Mouse (Mus musculus) cerebellum, postnatal 36 days (tissue): ENCODE measurements around the gene Slc25a28.

Experiments used
- DNase-seq, 2 experiments: peaks; one replicate each; pipeline ENCODE4 v3.0.0; 2021 to 2022; ENCODE audit warnings: mixed read lengths in 2 of 2

Slc25a28 gene

GRCm38 (mm10) chr19:43674730-43675524 lies at the start of gene Slc25a28:
Gene Slc25a28 (minus strand): TSS chr19:43674881.
- peak; percentile 97 to 99 for DNase-seq

- DNase-seq = no peak
Observed at GRCm38 (mm10) chr19:43724194-43724593, 49.5 kb upstream of the Slc25a28 start.

- no peak for DNase-seq
Observed at GRCm38 (mm10) chr19:43723501-43723900, 48.8 kb upstream of the Slc25a28 start.

GRCm38 (mm10) chr19:43722891-43723290 lies 48.2 kb upstream of the Slc25a28 start:
- no peak for DNase-seq

GRCm38 (mm10) chr19:43720061-43720460 lies 45.4 kb upstream of the Slc25a28 start:
- no peak for DNase-seq

- DNase-seq = no peak
Observed at GRCm38 (mm10) chr19:43711971-43712370, 37.3 kb upstream of the Slc25a28 start.

DNA sequence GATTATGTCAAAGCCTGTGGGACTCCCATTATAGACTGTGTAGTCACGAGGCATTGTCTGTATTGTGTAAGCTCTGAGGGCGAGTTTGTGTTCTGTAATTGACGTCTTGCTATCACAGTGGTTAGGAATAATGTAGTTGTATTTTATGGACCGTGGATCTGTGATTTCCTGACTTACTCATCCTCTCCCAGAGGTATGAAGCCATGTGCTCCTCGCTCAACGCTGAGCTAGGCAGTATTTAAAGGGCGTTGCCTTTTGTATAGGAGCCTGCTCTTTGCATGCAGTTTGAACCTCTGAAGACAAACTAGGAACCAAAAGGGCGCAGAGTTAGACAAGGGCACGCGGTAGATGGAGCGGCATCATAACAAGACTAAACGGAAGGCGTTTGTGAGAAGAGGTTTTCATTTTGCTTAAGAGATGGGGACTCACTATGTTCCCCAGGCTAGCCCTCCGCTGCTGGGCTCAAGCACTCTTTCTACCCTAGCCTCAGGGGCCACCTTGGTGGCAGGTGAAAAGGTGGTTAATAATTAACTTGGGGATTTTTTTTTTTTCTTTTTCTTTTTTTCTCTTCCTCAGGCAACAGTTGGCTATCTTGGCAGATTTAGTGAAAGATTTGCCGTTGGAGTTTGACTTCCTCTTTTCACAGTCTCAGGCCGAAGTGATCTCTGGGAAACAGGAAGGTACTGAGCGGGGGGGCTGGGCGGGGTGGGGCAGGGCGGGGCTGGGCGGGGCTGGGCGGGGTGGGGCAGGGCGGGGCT lies 36.7 kb upstream of the Slc25a28 start:
- no peak for DNase-seq

DNA sequence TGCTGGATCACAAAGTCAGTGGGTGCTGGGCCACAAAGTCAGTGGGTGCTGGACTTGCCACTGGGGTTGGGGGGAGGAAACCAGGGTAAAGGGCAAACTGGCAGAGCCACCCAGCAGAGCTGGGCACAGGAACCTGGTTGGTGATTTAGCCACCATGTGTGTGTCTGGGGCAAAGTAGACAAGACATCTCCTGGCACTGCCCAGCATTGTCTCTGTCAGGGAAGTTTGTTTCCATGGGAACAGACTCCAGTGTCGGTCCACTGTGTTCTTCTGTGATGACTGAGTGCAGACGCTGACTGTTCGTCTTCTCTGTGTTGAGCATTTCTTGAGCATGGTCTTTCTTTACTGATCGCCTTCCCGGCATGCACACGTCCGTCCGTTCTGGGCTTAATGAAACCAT lies 34.6 kb upstream of the Slc25a28 start:
- no peak for DNase-seq

DNA sequence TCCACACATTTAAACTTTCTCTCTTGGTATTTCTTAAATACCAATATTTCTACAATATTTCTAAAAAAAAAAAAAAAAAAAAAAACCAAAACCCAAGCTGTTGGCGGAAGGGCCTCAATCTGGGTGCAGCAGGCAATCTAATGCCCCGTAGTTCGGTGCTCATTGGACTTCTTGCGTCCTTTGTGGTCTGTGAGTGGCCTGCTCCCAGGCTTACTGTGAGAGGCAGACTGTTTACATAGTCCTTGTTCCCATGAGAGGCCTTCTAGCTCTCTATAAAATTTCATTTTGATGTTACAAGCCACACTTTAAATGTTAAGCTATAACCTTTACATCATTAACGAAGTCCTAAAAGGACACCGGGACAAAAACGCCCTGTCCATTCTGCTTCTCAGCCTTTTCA lies 33.5 kb upstream of the Slc25a28 start:
- DNase-seq = no peak

GRCm38 (mm10) chr19:43704787-43705497 lies 30.3 kb upstream of the Slc25a28 start:
- DNase-seq = no peak

GRCm38 (mm10) chr19:43704211-43704610 lies 29.5 kb upstream of the Slc25a28 start:
- DNase-seq = no peak

DNA sequence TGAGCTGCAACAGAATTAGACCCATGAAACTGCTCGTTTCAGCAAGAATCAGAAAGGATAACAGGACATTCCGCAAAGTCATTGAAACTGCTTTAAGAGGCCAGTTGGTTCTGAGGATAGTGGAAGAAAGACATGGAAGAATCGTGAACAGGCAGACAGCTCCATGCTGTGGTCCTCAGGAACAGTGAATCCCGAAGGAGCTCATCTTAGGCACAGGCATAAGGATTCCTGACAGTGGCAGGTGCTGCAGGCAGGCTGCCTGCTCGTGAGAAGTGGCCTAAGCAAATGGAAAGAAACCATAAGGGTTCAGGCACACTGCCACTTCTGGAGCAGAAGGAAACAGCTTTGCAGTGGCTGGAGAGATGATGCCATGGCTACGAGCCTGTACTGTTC lies 25.1 kb upstream of the Slc25a28 start:
- DNase-seq = no peak

DNA sequence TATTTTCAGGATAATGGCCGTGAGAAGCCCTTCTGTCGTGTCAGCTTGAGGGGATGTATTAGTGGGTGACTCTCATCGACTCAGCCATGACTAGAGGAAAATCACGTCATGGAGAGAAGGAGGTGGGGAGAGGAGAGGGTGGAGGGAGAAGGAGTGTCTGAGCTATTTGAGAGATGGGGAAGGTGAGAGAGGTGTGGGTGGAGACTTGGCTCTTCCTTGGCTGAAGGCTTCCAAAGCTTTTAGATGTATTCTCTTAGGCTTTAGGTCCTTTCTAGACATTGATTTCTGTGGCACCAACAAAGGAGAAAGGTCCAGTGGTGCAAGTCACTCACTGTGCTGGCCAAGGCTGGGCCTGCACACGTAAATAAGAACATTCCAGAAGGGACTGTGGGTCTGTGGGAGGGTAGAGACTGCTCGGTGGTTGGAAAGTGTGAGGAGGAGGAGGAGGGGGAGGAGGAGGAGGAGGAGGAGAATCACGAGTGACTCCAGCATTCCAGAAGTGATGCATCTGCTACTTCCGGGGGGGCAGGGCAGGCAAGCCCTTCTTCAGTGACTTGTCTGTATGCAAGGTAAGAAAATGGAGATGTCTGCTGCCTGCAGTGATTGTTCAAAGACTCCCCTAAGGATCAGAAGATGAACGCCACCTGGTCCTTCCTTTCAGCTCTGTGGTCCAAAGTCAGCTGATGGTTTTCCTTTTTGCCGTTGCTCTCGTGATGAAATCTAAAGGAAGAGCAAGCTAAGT lies 24.5 kb upstream of the Slc25a28 start:
- DNase-seq = no peak

DNA sequence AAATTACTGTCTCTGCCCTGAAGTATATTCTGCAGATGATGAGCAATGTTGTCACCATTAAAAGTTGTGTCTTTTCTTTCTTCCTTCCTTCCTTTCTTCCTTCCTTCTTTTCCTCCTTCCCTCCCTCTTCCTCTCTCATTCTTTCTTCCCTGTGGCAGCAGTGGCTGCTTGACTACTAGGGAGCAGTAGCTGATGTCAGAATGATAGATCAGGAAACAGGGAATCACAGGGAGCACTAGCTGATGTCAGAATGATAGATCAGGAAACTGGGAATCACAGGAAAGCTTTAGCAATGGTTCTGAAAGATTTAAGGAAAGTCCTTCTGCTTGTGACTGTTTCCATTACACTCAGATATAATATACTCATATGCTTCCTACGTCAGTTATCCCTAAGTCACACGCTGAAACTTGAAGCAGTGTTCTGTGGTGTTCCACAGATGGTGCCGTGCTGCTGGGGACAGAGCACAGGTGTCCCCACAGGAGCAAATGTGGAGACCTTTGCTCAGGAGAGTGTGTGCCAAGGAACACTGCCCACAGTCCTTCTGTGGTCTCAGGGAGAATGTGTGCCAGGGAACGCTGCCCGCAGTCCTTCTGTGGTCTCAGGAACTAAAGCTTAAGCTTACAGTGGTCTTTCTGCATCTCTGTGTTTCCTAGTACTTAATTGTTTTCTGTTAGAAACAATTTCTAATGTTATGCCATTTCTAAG lies 23.1 kb upstream of the Slc25a28 start:
- DNase-seq = peak in 1 of 2 experiments; percentile 25

- no peak for DNase-seq
Observed at GRCm38 (mm10) chr19:43695514-43695964, 20.9 kb upstream of the Slc25a28 start.

GRCm38 (mm10) chr19:43692815-43693214 lies 18.1 kb upstream of the Slc25a28 start:
- DNase-seq = no peak

- DNase-seq = peak; percentile 95 to 96
Observed at GRCm38 (mm10) chr19:43689419-43690246, 15.0 kb upstream of the Slc25a28 start, which contains the start of gene Entpd7. Gene Entpd7 (plus strand): TSS chr19:43689672.

GRCm38 (mm10) chr19:43681541-43681940 lies 6.9 kb upstream of the Slc25a28 start:
- DNase-seq = no peak

DNA sequence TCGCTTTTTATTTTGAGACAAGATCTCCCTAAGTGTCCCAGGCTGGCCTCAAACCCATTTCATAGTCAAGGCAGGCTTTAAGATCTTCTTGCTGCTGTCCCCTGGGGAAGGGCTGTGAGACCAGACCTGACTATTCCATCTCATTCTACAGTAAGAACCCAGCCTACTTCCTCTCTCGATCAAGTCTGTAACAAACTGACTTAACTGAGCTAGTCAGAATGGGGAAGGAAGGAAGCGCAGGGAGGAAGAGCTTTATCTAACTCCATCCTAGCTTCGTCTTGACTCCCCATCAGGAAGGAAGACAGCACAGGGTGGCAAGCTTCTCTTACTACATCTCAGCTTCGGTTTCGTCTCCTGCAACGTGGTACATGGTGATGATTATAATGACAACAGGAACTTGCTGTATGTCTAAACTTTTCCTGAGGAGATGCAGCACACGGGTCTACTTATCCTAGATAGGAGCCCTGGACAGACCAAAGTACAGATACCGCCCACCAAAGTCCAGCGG lies 4.8 kb upstream of the Slc25a28 start:
- DNase-seq = no peak

- no peak for DNase-seq
Observed at GRCm38 (mm10) chr19:43678467-43679003, 3.9 kb upstream of the Slc25a28 start.
